Mouse (Mus musculus): ENCODE measurements around the gene Pgk2.

- no peak for TF ChIP-seq POLR2A (IDR thresholded peaks at IDR 0.05; ENCODE audit: low read depth, low read length)
- TF ChIP-seq CTCF (IDR thresholded peaks at IDR 0.05; ENCODE audit: borderline replicate concordance, insufficient read depth, low read length), result no peak
These were observed 33.7 kb upstream of the Pgk2 start, which contains the start of gene Crisp3 for GRCm38 (mm10) chr17:40242135-40242534.

Data from embryonic fibroblast, embryonic 13.5 days (primary cell).